Mouse (Mus musculus) right cerebral cortex, postnatal 4 days (tissue): ENCODE results near the gene Eif2s2.
A peak's percentile ranks its signal among the peaks of the same experiment; 100 is the strongest.

ENCODE experiments used
- DNase-seq: peaks from one replicate; pipeline ENCODE4 v3.0.0-alpha.2; 2022

Eif2s2 gene

GRCm38 (mm10) chr2:154891585-154891984 is 1.1 kb downstream of the Eif2s2 start:
- DNase-seq, result no peak

GRCm38 (mm10) chr2:154876621-154877020 is 16.1 kb downstream of the Eif2s2 start:
- DNase-seq, result no peak

GRCm38 (mm10) chr2:154869954-154870641 is 22.6 kb downstream of the Eif2s2 start:
- no peak for DNase-seq

GRCm38 (mm10) chr2:154868106-154868505 is 24.6 kb downstream of the Eif2s2 start:
- no peak for DNase-seq

- DNase-seq, result no peak
Measured at GRCm38 (mm10) chr2:154865696-154866095, 27.0 kb downstream of the Eif2s2 start.

- no peak for DNase-seq
Measured at GRCm38 (mm10) chr2:154863672-154864071, 29.1 kb downstream of the Eif2s2 start.

GRCm38 (mm10) chr2:154855383-154855782 is 37.4 kb downstream of the Eif2s2 start:
- DNase-seq, result peak; percentile 64

- no peak for DNase-seq
Measured at GRCm38 (mm10) chr2:154848086-154848485, 44.6 kb downstream of the Eif2s2 start.

- no peak for DNase-seq
Measured at GRCm38 (mm10) chr2:154836537-154836936, 56.2 kb downstream of the Eif2s2 start.

- no peak for DNase-seq
Measured at GRCm38 (mm10) chr2:154834149-154834865, 58.4 kb downstream of the Eif2s2 start.

GRCm38 (mm10) chr2:154832471-154832870 is 60.3 kb downstream of the Eif2s2 start:
- DNase-seq, result no peak

GRCm38 (mm10) chr2:154827521-154827920 is 65.2 kb downstream of the Eif2s2 start:
- DNase-seq, result no peak

- DNase-seq, result no peak
Measured at GRCm38 (mm10) chr2:154826054-154826538, 66.6 kb downstream of the Eif2s2 start.
